Mouse (Mus musculus) natural killer cell, adult 2 months (primary cell): ENCODE measurements at regions not wholly inside any gene's neighbourhood (a gene's known extent, or its start where the extent isn't known, plus 50 kb on each side); places are given as distances from the start of the nearest gene placed in this dataset.
"Not testable (repeated sequence)": the region's sequence is repeated elsewhere in the genome, so short reads cannot be mapped to it uniquely, and the experiment has no call there.

Source experiments
- DNase-seq, 2 experiments: peaks; one replicate each; pipeline ENCODE4 v3.0.0; 2022; ENCODE audit warnings: low spot score in 2 of 2

DNA sequence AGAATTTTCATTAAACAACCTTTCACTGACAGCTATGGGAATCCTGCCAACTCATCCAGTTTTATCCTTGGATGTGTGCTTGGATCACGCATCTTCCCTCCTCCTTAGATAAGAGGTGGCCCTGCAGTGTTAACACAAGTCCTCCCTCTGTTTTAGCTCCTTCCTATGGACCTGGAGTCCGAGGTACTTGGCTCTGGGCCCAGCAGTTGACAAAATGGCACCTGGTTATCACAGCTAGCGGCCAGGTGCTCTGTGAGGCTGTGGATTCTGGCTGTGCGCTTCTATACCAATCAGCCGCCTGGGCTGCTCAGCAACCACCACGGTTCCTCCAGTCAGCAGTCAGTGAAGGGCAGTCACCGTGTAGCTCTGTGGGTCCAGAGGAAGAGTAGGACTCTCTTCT is 157.4 kb downstream of the Prdm2 start:
- DNase-seq = no peak

DNA sequence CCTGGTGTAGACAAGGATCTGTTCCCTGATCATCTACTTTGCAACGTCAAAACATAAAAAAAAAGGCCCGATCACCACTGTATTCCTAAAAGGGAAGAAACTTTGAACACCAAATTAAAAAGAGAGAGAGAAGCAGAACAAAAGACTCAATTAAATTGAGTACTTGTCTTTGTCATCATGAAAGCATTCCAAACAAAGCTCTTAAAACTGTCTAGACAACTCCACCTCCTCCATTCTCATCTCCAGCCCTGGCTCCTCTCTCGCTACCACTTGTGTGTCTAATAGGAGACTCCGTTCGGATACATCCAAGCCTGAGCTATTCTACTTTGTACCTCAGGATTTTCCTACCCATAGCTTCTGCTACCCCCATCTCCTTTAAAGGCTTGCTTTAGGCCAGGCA is 159.8 kb downstream of the Prdm2 start:
- no peak for DNase-seq

DNA sequence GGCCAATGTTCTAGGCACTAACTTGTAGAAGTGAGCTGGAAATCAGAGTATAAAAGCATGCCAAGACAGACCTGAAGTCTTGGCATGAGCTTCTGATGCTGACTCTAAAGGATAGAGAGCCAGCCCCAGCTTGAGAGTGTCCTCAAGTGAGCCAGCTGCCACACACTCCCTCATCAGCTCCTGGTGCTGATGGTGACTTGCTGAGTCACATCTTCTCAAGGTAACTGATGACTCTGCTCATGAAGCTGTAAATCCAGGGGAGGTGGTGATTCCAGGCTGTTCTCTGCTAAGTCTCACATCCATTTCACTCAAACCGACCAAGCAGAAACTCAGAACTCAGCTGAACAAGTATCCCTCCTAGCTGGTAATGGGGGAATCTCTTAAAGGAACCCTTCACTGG is 161.6 kb downstream of the Prdm2 start:
- DNase-seq = no peak

DNA sequence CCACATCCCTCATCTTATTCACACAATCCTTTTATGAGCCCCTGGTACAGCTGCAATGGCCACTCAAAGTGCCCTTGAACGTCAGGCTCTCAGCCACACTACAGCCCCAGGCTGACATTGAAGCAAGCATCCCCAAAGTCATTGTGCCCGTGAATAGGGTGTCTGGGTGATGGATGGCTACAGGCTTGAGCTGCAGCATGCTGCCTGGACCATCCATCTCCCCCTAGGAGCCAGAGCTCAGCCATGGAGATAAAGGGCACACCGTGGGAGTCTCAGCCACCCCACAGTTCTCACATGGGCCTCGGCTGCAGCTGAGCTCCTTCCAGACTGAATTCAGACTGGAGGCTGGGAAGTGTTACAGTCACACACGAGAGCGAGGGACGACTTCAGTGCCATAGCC is 167.6 kb downstream of the Prdm2 start:
- no peak for DNase-seq

DNA sequence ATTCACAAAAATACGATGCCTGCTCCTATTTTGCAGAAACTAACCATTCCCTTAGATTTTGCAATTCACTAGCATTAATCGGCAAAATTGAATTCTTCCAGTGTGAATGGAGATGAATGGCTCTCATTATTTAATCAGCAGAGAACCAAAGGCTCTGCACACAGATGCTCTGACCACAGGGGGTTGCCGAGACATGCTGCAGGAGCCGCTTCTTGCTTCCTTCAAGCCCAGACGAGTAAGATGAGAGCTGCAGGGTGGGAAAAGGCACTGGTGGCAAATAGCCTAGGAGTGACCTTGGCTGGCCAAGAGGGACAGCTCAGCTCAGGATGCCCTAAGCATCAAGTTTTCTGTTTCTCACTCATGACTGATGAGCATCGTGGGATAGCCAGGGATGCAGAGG is 170.0 kb downstream of the Prdm2 start:
- DNase-seq = no peak

DNA sequence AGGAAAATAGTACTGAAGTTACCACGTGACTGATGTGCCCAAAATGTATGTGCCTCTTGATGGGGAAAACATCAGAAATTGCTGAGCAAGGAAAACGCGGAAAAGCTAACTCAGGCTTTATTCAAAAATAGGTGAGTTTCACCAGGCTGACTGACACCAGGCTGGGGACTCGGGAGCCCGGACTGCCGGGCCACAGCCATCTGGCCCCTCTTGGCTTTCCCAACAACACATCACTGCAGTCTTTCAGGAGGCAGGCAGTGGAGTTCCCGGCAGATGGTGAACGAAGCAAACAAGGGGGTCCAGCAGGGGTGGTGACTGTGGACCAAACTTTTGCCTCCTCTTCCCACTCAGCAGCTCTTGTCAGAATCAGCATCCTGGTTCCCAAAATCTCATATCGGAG is 174.2 kb downstream of the Prdm2 start:
- no peak for DNase-seq

DNA sequence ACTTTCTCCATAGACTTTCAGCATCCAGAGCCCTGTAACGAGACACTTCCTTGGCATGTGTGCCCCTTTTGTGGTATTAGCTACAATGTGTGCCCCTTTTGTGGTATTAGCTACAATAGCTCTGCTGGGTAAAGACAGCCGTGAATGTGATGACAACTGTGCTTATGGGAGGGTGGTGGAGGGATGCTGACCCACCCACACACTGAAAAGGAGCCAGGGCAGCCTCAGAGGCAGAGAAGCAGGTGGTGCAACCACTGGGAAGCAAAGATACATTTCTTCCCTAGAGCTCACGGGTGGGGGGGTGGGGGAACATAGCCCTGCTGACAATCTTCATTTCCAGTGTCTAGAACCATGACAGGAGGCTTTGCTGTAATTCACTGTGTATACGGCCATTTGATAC is 176.1 kb downstream of the Prdm2 start:
- DNase-seq = no peak

DNA sequence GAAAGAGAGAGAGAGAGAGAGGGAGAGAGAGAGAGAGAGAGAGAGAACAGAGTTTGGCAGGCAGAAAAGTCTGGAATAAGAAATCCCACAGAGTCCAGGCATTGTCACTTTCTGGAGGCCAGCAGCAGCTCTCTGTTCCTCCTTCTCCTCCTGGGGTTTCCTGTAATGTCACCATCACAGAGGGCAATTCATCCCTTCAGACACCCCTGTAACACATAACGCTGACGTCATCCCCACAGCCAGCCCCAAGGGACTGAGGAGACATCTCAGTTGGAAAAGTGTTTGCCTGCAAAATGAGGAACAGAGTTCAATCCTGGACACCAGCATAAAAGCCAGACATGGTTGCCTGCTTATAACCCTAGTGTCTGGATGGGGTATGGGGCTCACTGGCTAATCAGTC is 177.7 kb downstream of the Prdm2 start:
- not testable (repeated sequence) for DNase-seq

DNA sequence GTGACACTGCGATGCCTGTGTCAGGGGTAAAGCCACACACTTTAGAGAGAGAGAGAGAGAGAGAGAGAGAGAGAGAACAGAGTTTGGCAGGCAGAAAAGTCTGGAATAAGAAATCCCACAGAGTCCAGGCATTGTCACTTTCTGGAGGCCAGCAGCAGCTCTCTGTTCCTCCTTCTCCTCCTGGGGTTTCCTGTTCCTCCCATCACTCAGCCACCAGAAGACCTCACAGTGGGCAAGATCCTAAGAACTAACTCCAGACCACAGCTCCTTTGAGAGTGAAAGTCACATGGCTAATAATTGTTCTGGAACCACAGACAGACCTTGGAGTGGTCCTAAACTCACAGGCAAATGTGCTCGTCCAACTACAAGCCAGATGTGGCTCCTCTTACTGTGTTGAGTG is 178.5 kb downstream of the Prdm2 start:
- DNase-seq = not testable (repeated sequence)

DNA sequence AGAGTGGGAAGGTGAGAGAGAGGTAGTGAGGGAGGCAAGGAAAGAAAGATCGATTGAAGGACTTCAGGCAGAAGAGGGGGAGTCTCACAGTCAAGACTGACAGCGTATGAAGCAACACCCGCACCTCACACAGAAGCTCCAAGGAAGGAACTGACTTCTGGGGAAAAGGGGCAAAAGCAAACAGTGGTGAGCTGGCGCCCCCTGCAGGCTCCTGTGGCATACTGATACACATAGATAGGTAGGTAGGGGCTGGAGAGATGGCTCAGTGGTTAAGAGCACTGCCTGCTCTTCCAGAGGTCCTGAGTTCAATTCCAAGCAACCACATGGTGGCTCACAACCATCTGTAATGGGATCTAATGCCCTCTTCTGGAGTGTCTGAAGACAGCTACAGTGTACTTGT is 183.0 kb downstream of the Prdm2 start:
- DNase-seq = not testable (repeated sequence)

DNA sequence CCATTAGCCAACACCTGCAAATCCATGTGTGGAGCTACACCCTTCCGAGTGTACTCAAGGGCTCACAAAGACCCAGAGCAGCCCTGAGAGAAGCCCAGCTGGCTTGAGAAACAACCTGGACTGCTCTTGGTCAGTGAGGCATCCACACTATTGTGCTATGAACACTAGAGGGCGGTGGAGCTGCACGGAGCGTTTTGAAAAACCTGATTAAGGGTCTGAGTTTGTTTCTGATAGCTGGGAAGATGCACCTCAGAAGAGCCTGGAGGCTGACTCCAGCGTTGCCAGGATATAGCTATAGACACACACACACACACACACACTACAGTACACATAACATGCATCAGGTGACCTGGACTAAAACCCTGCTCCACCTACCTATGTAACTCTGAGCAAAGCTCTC is 185.5 kb downstream of the Prdm2 start:
- DNase-seq = peak in 1 of 2 experiments; percentile 22

DNA sequence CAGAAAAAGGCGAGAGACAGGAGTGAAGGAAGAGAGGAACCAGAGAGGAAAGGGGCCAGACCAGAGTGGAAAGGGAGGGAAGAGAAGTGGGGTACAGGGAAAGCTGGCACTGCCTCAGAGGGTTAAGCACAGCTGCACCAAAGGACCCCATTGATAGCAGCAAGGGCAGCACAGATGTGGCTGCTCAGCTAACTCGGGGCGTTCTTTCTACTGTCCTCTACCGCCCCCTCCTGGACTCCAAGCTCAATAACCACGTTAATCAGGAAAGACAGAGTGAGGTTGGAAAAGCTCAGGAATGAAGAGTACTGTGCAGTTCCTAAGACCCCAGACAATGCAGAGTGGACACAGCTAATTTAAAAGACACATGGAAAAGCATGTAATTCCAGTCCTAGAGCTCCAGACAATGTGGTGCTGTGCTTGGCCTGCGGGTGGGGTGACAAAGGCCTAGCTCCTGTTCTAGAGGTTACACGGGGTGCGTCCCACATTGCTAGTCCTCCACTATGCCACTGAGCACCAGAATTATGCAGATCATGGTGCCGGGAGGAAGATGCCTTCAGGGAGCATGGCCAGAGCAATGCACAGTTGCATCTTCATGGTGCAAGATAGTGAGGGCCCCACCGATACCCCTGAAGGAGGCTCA is 191.4 kb downstream of the Prdm2 start:
- DNase-seq = no peak

DNA sequence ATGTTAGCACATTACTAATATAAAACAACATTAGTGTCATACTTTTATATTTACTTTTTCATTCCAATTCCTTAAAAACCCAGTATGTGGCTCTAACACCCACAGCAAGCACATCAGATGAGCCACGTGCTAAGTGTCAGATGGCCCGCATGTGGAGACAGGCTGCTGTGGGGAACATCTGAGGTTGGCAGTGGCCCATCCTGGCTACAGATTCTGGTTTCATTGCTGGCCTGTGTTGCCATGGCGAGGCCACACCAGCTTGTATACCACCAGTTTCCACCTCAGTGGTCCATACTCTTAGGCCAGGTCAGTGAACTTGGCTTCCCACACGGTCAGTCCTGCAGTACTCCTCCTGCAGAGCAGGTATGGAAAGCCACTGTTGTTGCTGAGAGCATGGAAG is 192.1 kb downstream of the Prdm2 start:
- DNase-seq = no peak

DNA sequence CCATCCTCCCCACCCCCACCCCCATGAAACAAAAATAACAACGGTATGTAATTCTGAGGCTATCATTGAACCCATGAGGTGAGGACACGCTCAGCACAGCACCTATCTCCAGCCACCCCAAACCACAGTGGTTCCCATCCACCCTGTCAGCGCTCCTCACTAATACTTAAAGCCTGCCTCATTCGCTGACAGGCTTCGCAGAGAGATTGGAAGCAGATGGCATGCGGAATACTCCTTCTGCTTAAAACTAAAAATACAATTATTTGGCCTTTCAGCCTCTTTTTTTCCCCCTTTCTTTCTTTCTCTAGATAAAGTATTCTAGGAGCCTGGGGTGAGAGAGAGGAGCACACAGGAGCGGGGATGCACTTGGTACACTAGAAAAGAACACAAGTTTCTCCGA is 199.9 kb downstream of the Prdm2 start:
- no peak for DNase-seq

DNA sequence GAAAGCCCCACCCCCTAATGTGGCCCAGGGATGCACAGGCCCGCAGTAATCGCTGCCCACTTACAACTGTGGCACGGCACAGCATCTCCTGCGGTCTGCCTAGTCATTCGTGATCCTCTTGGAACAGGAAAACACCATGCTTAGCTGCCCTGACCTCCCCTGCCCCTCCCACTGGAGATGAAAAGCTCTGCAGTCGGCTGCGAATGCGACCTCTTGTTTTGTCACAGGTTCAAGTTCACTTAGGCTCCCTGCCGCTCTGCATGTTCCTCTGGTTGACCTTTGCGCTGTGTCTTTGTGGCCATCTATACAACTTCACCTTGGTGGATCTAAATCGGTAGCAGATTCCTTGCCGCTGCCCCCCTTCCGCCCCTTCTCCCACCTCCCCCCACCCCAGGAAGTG is 210.8 kb downstream of the Prdm2 start:
- DNase-seq = no peak

DNA sequence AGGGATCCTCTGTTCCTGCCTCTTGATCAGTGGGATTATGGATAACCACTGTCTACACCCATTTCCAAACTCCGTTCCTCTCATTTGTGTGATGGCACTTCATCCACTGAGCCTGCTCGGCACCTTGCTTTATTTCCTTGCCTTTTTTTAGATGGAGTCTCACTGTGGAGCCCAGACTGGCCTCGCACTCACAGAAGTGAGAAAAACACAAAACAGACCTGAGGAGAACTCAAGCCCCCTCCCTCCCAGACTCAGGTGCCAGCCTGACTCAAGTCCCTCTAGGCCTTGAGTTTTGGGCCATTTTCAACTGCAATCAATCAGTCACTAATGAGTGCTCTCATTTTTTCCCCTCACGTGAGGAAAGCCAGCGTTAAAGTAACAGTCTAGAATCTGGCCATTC is 211.3 kb downstream of the Prdm2 start:
- DNase-seq = no peak

DNA sequence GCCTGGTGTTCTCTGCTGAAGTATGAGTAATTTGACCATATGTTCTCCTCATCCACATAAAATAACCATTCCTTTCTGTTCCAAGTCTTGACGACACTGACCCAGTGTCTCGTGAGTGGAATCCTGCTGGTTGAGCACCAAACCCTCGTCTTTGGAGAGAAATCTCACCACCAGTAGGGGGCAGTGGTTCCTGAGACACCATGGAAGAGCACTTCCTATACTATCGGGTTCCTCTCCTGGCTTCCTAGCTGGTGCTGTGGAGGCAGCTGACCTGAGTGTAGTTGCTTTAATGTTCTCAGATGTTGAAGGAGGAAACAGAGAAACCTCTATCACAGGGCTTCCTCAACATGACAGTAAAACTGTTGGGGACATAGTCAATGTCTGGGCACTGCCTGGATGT is 216.4 kb downstream of the Prdm2 start:
- DNase-seq = no peak

DNA sequence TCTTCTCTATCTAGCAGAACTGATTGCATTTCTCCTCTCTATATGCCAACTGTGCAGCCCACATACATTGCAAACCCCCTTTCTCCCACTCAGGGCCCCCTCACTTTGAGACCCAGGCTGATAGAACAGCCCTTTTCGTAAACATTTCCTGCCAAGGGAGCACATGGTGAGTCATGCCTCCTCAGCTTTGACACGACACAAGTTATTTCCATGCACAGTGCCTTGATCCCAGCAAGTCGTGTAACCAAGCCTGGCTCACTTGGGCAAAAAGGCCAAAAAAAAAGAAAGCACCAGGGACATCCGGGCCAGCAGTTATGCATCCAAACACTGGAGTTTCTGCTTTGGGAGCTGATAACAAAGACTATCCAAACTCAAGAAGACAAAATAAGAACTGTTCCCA is 221.4 kb downstream of the Prdm2 start:
- no peak for DNase-seq

DNA sequence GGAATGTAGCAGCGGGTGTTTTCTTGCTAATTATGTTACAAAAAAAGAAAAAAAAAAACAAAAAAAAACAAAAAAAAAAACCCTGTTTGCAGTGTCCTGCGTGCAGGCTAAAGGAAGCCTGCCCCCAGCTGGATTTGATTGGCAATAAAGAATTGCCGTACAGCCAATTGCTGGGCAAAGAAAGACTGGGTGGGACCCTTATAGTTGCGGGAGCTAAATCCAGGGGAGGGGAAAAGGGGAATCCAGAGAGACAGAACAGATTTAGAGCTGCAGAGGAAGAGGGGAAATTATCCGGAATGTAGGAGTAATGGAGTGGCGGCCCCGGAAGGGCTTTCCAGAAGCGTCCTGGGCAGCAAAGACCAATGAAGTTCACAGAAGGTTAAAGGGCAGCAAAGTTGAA is 223.6 kb downstream of the Prdm2 start:
- DNase-seq = no peak

DNA sequence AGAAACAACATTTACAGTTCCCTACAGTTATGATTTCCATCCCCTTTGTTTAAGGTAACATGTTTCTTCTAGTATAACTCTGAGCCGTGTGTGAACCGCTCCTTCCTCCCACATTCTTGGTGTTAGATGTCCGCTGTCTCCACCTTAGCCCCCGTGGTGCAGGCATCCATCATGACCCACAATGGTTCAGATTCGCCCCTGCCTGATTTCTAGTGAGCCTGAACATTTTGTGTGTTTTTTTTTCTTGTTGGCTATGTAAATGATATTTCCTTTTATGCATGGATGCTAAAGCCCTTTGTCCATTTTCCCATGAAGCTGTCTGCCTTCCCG is 229.5 kb downstream of the Prdm2 start:
- no peak for DNase-seq

DNA sequence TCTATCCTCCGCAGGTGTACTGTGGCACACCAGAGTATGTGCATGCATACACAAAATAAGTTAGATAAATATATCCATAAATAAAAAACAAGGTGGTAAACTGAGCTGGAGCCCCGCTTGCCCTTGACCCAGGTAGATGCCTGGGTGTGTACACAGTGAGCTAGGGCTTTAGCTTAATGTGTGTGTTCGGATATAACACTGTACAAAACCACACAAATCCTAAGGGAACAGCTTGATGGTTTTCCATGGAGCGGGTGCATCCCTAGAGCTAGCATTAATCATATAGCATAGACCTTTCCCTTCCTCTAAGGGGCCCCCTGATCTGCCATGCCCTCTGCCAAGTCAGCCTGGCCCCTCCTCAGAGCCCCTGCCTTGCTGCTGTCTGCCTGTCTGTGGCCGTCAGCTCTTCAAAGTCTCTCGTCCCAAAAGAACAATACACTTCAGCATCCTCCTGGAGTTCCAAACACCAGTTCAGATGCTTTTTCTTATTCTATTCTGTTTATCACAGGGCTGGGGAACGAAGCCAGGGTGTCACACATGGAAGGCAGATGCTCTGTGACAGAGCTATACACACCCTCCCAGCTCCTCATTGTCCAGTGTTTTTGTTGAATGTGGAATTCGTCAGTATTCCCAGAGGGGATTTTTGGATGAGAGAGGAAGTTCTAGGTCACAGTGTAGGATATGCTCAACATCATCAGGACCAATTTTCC is 230.1 kb downstream of the Prdm2 start:
- DNase-seq = no peak

DNA sequence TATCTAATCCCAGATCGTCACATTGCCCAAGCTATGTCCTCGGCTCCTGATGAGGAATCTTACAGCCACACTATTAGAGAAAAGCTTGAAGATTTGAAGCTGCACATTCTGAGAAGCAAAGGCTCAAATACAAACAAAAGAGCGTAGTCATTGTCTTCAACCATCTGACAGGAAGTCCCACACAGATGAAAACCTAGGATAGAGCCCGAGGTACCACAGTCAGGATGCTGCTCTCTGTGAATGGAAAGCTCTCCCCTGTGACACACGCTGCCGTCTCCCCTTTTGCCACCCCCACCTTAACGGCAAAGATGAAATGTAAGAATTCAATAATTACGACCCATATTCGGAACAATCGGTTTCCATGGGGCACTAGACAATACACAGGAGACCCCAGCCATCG is 237.2 kb downstream of the Prdm2 start:
- DNase-seq = no peak

DNA sequence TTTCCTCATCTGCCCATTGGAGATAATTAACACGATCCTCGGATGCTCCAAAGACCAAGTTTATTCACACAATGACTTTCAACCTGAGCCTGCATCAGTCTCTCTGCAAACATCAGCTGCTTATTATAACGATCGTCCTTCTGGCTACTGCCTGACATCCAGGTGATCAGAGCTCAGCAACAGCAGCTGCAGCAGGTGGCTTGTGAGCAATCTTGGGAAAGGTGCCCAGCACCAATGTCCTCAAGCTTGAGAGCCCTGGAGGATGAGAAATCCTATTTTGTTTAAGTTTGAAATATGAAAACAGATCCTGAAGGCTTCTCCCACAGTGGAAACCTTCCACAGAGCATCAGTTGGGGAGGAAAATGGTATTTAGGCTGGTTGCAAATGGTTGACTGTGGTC is 242.8 kb downstream of the Prdm2 start:
- DNase-seq = no peak

DNA sequence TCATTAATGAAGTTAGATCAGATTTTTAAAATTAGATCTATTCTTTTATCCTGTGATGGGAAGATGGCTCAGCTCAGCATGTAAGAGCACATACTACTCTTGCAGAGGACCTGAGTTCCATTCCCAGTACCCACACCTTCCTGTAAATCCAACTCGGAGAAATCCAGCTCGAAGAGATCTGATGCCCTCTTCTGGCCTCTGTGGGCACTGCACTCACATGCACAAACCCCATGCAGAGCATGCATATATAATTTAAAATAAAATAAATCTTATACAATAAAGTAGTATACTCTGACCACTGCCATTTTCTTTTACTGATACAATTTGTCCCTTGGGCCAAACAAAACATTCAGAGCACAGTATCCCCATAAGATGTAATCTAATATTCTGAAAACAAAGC is 245.2 kb downstream of the Prdm2 start:
- DNase-seq = no peak
